Mouse (Mus musculus) heart, embryonic 16.5 days (tissue): ENCODE data around the gene Ropn1l. TPM values are rescaled to one million over a fixed set of nuclear protein-coding genes. Genes with fewer than 3 reads are reported as not detected.

ENCODE experiments used
- ATAC-seq: fragments of 200-750 bp; cut with Nextera tagmentation; replicated peaks from 2 replicates; pipeline ENCODE4 v1.8.0; 2017; ENCODE audit warnings: moderate number of reproducible peaks; ENCODE audit not compliant: insufficient read depth, low FRiP score; ENCODE audit errors: extremely low read depth
- H3K27ac ChIP-seq: fragments of 300-500 bp; sonication (generic); 2 replicates; pipeline ENCODE4 v1.5.1; 2014; ENCODE audit warnings: mild to moderate bottlenecking, low read length, control low read depth, moderate library complexity
- H3K27me3 ChIP-seq: fragments of 300-500 bp; sonication (generic); 2 replicates; pipeline ENCODE4 v1.6.1; 2014; ENCODE audit warnings: low read length, mixed read lengths; ENCODE audit not compliant: control insufficient read depth, insufficient read depth
- H3K36me3 ChIP-seq: fragments of 300-500 bp; sonication (generic); 2 replicates; pipeline ENCODE4 v1.6.1; 2014; ENCODE audit not compliant: control insufficient read depth, insufficient read depth
- H3K4me1 ChIP-seq: fragments of 300-500 bp; sonication (generic); 2 replicates; pipeline ENCODE4 v1.6.1; 2014; ENCODE audit warnings: low read length, mixed read lengths; ENCODE audit not compliant: control insufficient read depth, insufficient read depth
- H3K4me2 ChIP-seq: fragments of 300-500 bp; sonication (generic); 2 replicates; pipeline ENCODE4 v1.6.1; 2014; ENCODE audit warnings: low read depth, mild to moderate bottlenecking, control low read depth, low read length
- H3K4me3 ChIP-seq: fragments of 300-500 bp; sonication (generic); 2 replicates; pipeline ENCODE4 v1.5.1; 2014; ENCODE audit warnings: mild to moderate bottlenecking, control low read depth, low read length
- H3K9ac ChIP-seq: fragments of 300-500 bp; sonication (generic); 2 replicates; pipeline ENCODE4 v1.6.1; 2014; ENCODE audit warnings: low read length, control low read depth
- H3K9me3 ChIP-seq: fragments of 300-500 bp; sonication (generic); replicated peaks from 2 replicates; pipeline ENCODE4 v1.6.1; 2016; ENCODE audit warnings: low read length; ENCODE audit not compliant: control insufficient read depth
- WGBS: fragments of 180-500 bp; shearing (Covaris S2); extraction: QIAGEN DNeasy Blood & Tissue Kit; methylation state at CpG from one replicate; pipeline ENCODE4 v1.1.7; 2014; 5-methylcytosine and 5-hydroxymethylcytosine counted together
- polyA plus RNA-seq: library from polyadenylated mRNA; unstranded; fragments of >200 nt; fragmentation: Nextera tagmentation; extraction: Ambion mirVana; gene quantifications from 2 replicates; pipeline ENCODE4 v1.2.1, GENCODE M21; 2015

The Ropn1l gene
- polyA plus RNA-seq, 1 experiment from 2014 or later, result 1.7 TPM

DNA sequence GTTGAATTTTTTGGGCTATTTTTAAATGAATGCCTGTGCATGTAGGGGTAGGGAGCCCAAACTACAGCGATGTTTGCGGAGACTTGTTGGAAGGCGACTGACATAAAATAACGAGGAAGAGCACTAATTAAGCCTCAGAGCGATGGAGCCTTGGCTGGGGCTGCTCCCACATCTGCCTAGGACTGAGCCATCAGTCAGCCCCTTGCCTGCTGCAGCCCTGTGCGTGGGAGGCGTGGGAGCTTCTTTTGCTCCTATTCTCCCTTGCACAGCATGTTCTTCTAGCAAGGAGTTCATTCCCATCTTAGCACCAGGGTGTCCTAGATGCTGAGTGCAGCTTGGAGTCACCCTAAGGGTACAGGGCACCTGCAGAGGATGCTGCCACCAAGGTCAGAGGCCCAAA, 60.8 kb downstream of the Ropn1l start:
- no peaks in the 10 kb centered on the region for H3K9me3 ChIP-seq
- no peaks in the 10 kb centered on the region for H3K27me3 ChIP-seq
- no peak overlapping the region for H3K27ac ChIP-seq
- ATAC-seq, result no peak
- no peak overlapping the region for H3K4me2 ChIP-seq
- WGBS, result 75% methylated on average over 7 of the region's 7 CpGs
- peaks cover 15% of the 10 kb centered on the region; the same call in 1 of the 2 replicates for H3K4me1 ChIP-seq
- no peak overlapping the region for H3K4me3 ChIP-seq
- H3K36me3 ChIP-seq, result no peaks in the 10 kb centered on the region
- no peak overlapping the region for H3K9ac ChIP-seq

DNA sequence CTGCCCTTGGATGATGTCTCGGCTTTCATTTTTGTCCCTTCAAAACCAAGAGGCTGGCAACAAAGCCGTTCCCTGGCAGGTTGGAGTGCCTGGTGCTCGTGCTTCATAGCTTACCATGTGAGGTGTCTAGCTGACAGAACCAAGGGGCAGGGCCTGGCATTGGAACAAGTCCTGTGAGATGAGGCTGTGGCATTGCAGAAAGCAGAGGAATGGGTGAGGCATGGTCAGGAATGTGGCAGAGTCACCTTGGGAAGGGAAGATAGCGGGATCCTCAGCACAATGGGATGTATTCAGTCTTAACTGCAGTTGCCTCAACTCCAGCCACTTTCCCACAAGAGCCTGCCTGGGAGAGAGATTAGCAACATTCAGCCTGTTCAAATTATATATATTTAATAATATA, 61.4 kb downstream of the Ropn1l start:
- Histone ChIP-seq H3K36me3 (no peaks in the 10 kb centered on the region), H3K4me3 (no peak overlapping the region), H3K9me3 (peaks cover 4% of the 10 kb centered on the region; the same call in 1 of the 2 replicates), H3K9ac (no peak overlapping the region), H3K27ac (no peak overlapping the region), H3K27me3 (no peaks in the 10 kb centered on the region), H3K4me1 (peaks cover 13% of the 10 kb centered on the region; the same call in 1 of the 2 replicates), H3K4me2 (no peak overlapping the region)
- WGBS, result 62% methylated on average over 4 of the region's 4 CpGs
- 0 out of 2 replicates have a peak, but pooled peaks have one; percentile 10 for ATAC-seq

Other genes with a start within 250 kb of the Ropn1l start
- 40.8 and 41.7 TPM in 2 replicates for gene Dap, start 229.4 kb downstream of the Ropn1l start, polyA plus RNA-seq
- gene Ankrd33b, start 86.0 kb downstream of the Ropn1l start, polyA plus RNA-seq, result 4.6 and 5.4 TPM in 2 replicates
- 29.0 and 31.3 TPM in 2 replicates for gene March6, start 77.3 kb upstream of the Ropn1l start, polyA plus RNA-seq
- 10.9 and 12.2 TPM in 2 replicates for gene Cmbl, start 111.7 kb upstream of the Ropn1l start, polyA plus RNA-seq
- 359 and 373 TPM in 2 replicates for gene Cct5, start 148.1 kb upstream of the Ropn1l start, polyA plus RNA-seq
- gene Fam173b, start 148.1 kb upstream of the Ropn1l start, polyA plus RNA-seq, result 14.4 and 14.8 TPM in 2 replicates